ENCODE assay signal across 10 mouse cellular contexts in the genomic region with DNA sequence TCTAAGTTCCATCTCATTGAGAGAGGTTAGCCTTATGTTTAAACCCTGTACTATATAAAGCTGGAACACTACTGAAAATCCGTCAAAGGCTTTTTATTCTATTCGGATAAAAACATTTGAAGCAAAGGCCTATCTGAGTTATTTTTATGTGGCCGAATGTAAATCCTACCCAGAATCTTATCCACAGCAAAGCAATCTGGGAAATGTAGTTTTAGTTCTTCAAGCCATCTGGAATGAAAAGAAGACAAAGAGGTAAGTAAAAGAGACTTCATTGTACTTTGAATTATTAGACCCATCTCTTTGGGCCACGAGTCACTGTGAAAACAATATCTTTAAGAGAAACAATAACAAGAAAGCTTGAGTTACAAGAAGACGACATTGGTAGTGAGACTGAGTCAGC.
"Had no signal": no experiment of that assay in that cellular context is flagged by ENCODE, and none has a peak within 500 bp of the region (broad histone marks: within the 10 kb centered on the region; RNA-seq: fewer than 3 reads in every experiment).

No protein-coding gene starts in this region.

- H3K36me3 ChIP-seq: limb, embryonic 10.5 days; liver, embryonic 15.5 days; midbrain, embryonic 13.5 days had no signal

- DNase-seq: kidney, postnatal 25 days; lung, adult 2 months; lung, postnatal 36 days; thymus, adult 18-20 months; thymus, postnatal 14 days had no signal

- ATAC-seq: lung, postnatal 0 days had no signal

- H3K4me3 ChIP-seq: limb, embryonic 10.5 days; liver, embryonic 15.5 days; midbrain, embryonic 13.5 days had no signal

- H3K27me3 ChIP-seq: liver, embryonic 15.5 days; midbrain, embryonic 13.5 days had no signal

- H3K9me3 ChIP-seq: limb, embryonic 10.5 days; liver, embryonic 15.5 days; midbrain, embryonic 13.5 days had no signal

- H3K9ac ChIP-seq: liver, embryonic 15.5 days; midbrain, embryonic 13.5 days had no signal

- H3K4me1 ChIP-seq: limb, embryonic 10.5 days; liver, embryonic 15.5 days; midbrain, embryonic 13.5 days had no signal

- H3K4me2 ChIP-seq: liver, embryonic 11.5 days; liver, embryonic 15.5 days; midbrain, embryonic 13.5 days had no signal

- H3K27ac ChIP-seq: limb, embryonic 10.5 days; liver, embryonic 15.5 days; midbrain, embryonic 13.5 days had no signal
